Mouse (Mus musculus): Measurements from ENCODE around the gene Krt36. TPM values are rescaled to one million over a fixed set of nuclear protein-coding genes. Genes with fewer than 3 reads are reported as not detected.

Krt36 gene
- total RNA-seq, 4 experiments from 2014 or later, result 0.31 to 0.40 TPM; not detected in 2

- no peak for DNase-seq
These were observed 17.6 kb downstream of the Krt36 start, which contains the start of gene Krt32 for GRCm38 (mm10) chr11:100087861-100088260. Gene Krt32, minus strand, starts transcription at chr11:100088226.

DNA sequence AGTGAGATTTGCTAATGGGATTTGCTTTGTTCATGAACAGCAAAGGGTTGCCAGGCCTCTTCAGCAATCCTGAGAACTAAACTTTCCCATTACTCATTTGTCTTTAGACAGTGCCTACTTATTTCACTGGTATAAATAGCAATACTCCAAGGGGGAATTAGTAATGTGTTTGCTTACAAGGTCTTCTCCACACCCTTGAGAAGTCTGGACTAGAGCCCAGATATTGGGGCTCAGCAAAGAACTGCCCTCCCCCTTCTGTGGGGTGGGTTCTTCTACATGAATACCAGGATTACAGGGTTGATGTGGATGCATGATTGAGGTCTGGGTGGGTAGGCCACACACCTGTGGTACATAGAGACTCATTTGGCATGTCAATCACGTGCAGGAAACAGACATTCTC is 31.6 kb downstream of the Krt36 start:
- no peak for DNase-seq

DNA sequence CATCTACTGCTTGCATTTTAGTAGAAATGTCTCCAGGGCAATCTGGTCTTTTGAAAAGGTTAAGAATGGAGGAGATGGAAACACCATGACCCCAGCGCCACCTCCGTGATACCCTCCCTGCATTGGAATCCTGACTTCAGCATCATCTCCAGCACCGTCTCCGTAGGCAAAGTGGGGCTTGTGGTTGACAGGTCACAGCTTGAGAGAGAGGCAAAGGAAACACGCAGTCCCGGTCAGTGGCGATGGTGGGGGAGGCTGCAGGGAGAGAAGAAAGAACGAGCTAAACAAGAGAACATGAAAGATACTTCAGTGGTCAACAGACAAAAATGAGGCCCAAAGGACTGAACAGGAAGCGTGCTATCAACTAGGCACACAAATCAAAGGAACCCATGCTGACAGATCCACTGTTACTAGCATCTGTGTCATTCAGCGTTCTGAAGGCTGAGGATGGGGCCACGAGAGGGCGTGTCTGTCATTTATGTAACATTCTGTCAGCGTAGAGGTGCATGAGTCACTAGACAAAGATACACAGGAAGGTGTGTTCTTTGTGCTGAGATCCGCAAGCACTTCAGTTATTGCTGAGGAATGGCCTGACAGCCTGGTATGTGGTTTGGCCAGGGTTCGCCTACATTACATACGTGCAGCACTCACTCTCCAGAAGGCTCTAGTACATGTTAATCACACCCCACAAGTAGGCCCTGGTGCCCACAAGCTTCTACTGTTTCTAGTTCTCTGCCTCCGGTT is 38.0 kb downstream of the Krt36 start:
- no peak for DNase-seq

- no peak for DNase-seq
These were observed 39.0 kb downstream of the Krt36 start for GRCm38 (mm10) chr11:100066236-100067010.

DNA sequence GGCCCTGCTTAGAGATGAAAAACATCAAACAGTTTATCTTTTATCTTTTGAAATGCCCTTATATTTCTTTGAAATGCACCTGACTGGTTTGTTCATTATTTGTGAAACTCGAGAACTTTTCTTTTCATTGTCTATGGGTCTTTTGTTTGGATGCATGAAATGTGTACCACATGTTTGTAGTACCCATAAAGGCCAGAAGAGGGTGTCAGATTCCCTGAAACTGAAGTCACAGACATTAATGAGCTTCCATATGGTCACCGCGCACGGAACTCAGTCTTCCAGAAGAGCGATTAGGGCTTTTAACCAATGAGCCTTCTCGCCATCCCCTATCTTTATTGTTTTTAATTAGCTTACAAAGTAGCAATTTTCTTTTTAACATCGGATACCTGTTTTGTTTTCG is 46.6 kb downstream of the Krt36 start:
- DNase-seq, result no peak

- DNase-seq, result peak; percentile 4
These were observed 49.5 kb downstream of the Krt36 start for GRCm38 (mm10) chr11:100055686-100056655.

Other genes with a start within 250 kb of the Krt36 start
- not detected for gene Gm11568, start 247.7 kb downstream of the Krt36 start, total RNA-seq (2022)
- not detected for gene Gm11559, start 241.2 kb downstream of the Krt36 start, total RNA-seq (2022)
- not detected for gene Krtap9-1, start 232.2 kb downstream of the Krt36 start, total RNA-seq (2022)
- gene Gm11567, start 226.4 kb downstream of the Krt36 start, total RNA-seq (2022), result not detected
- not detected for gene Krtap31-1, start 197.7 kb downstream of the Krt36 start, total RNA-seq (2022)
- gene Gm11565, start 190.9 kb downstream of the Krt36 start, total RNA-seq (2022), result not detected
- not detected for gene Krtap31-2, start 169.3 kb downstream of the Krt36 start, total RNA-seq (2022)
- not detected for gene Krtap9-5, start 157.2 kb downstream of the Krt36 start, total RNA-seq (2022)
- not detected for gene Krtap29-1, start 126.6 kb downstream of the Krt36 start, total RNA-seq (2022)
- gene Krtap16-1, start 119.0 kb downstream of the Krt36 start, total RNA-seq (2022), result not detected
- not detected for gene Krtap17-1, start 111.6 kb downstream of the Krt36 start, total RNA-seq (2022)
- gene Krt33a, start 89.4 kb downstream of the Krt36 start, total RNA-seq (2022), result not detected
- not detected for gene Krt33b, start 75.8 kb downstream of the Krt36 start, total RNA-seq (2022)
- gene Krt34, start 64.1 kb downstream of the Krt36 start, total RNA-seq (2022), result not detected
- not detected for gene Krt31, start 55.1 kb downstream of the Krt36 start, total RNA-seq (2022)
- not detected for gene Krt32, start 17.4 kb downstream of the Krt36 start, total RNA-seq (2022)
- gene Krt35, start 9.4 kb downstream of the Krt36 start, total RNA-seq (2022), result not detected
- not detected for gene Krt13, start 15.9 kb upstream of the Krt36 start, total RNA-seq (2022)
- not detected for gene Krt15, start 30.3 kb upstream of the Krt36 start, total RNA-seq (2022)
- 1 to 10 TPM; 1.3 to 4.2 (median 3.7) TPM for gene Krt19, start 43.0 kb upstream of the Krt36 start, total RNA-seq (2022)
- under 1 TPM in 1 of 4 experiments, not detected in 3; 0.11 TPM for gene Krt9, start 87.6 kb upstream of the Krt36 start, total RNA-seq (2022)
- under 1 TPM in 2 of 4 experiments, not detected in 2; 0.22 to 0.27 TPM for gene Krt14, start 101.9 kb upstream of the Krt36 start, total RNA-seq (2022)
- gene Krt16, start 143.3 kb upstream of the Krt36 start, total RNA-seq (2022), result not detected
- not detected for gene Krt17, start 155.4 kb upstream of the Krt36 start, total RNA-seq (2022)
- gene Krt42, start 164.2 kb upstream of the Krt36 start, total RNA-seq (2022), result not detected
- gene Eif1, start 214.3 kb upstream of the Krt36 start, total RNA-seq (2022), result 1,000 to 10,000 TPM in 3 of 4 experiments, 100 to 1,000 TPM in 1; 987 to 1,365 (median 1,077) TPM
- gene Gast, start 228.8 kb upstream of the Krt36 start, total RNA-seq (2022), result not detected

All from adrenal gland, adult 8-10 months (tissue).